Mouse (Mus musculus): ENCODE results near the gene Cadps2. TPM values are rescaled to one million over a fixed set of nuclear protein-coding genes. Genes with fewer than 3 reads are reported as not detected.

The Cadps2 gene
- total and polyA plus RNA-seq, 3 experiments = 0.87 TPM; not detected in 2

GRCm38 (mm10) chr6:23707506-23707905 lies 131.7 kb downstream of the Cadps2 start:
- H3K9me3 ChIP-seq (replicated peaks) = no peaks in the 10 kb centered on the region
- DNase-seq (ENCODE audit: low spot score) (no peak), ATAC-seq (ENCODE audit: extremely low read depth, insufficient number of reproducible peaks, low FRiP score, poor library complexity, severe bottlenecking) (no peak)
- no peak for TF ChIP-seq CTCF (IDR thresholded peaks at IDR 0.05; ENCODE audit: low read depth, low read length)
- TF ChIP-seq POLR2AphosphoS5 (IDR thresholded peaks at IDR 0.05; ENCODE audit: insufficient replicate concordance, low read depth, low read length) = no peak
- TF ChIP-seq GATA1 (IDR thresholded peaks at IDR 0.05; ENCODE audit: borderline replicate concordance, low read length) = no peak
- TF ChIP-seq TAL1 (conservative IDR thresholded peaks at IDR 0.05; ENCODE audit: low read depth, low read length) = no peak
- TF ChIP-seq GATA2 (IDR thresholded peaks at IDR 0.05; ENCODE audit: borderline replicate concordance, low read depth, low read length) = no peak
- no peaks in the 10 kb centered on the region for H3K36me3 ChIP-seq (replicated peaks)
- H3K27me3 ChIP-seq (ENCODE audit: insufficient read depth, low read length) = no peaks in the 10 kb centered on the region
- no peaks in the 10 kb centered on the region for H3K4me1 ChIP-seq (ENCODE audit: insufficient read depth, low read depth, low read length)
- H3K4me3 ChIP-seq (ENCODE audit: low read depth, low read length) = no peak overlapping the region

GRCm38 (mm10) chr6:23700879-23701278 lies 138.3 kb downstream of the Cadps2 start:
- TF ChIP-seq GATA1 (IDR thresholded peaks at IDR 0.05; ENCODE audit: borderline replicate concordance, low read length) (no peak), GATA2 (IDR thresholded peaks at IDR 0.05; ENCODE audit: borderline replicate concordance, low read depth, low read length) (no peak), TAL1 (conservative IDR thresholded peaks at IDR 0.05; ENCODE audit: low read depth, low read length) (no peak), POLR2AphosphoS5 (IDR thresholded peaks at IDR 0.05; ENCODE audit: insufficient replicate concordance, low read depth, low read length) (no peak), CTCF (IDR thresholded peaks at IDR 0.05; ENCODE audit: low read depth, low read length) (no peak)
- DNase-seq (ENCODE audit: low spot score) = no peak
- no peak for ATAC-seq (ENCODE audit: extremely low read depth, insufficient number of reproducible peaks, low FRiP score, poor library complexity, severe bottlenecking)
- Histone ChIP-seq H3K27me3 (ENCODE audit: insufficient read depth, low read length) (no peaks in the 10 kb centered on the region), H3K9me3 (replicated peaks) (no peaks in the 10 kb centered on the region), H3K36me3 (replicated peaks) (no peaks in the 10 kb centered on the region), H3K4me1 (ENCODE audit: insufficient read depth, low read depth, low read length) (no peaks in the 10 kb centered on the region), H3K4me3 (ENCODE audit: low read depth, low read length) (no peak overlapping the region)

GRCm38 (mm10) chr6:23678172-23678571 lies 161.0 kb downstream of the Cadps2 start:
- Histone ChIP-seq H3K36me3 (replicated peaks) (no peaks in the 10 kb centered on the region), H3K27me3 (ENCODE audit: insufficient read depth, low read length) (no peaks in the 10 kb centered on the region), H3K4me3 (ENCODE audit: low read depth, low read length) (no peak overlapping the region), H3K9me3 (replicated peaks) (no peaks in the 10 kb centered on the region), H3K4me1 (ENCODE audit: insufficient read depth, low read depth, low read length) (no peaks in the 10 kb centered on the region)
- TF ChIP-seq GATA2 (IDR thresholded peaks at IDR 0.05; ENCODE audit: borderline replicate concordance, low read depth, low read length) (no peak), POLR2AphosphoS5 (IDR thresholded peaks at IDR 0.05; ENCODE audit: insufficient replicate concordance, low read depth, low read length) (no peak), CTCF (IDR thresholded peaks at IDR 0.05; ENCODE audit: low read depth, low read length) (no peak), GATA1 (IDR thresholded peaks at IDR 0.05; ENCODE audit: borderline replicate concordance, low read length) (no peak), TAL1 (conservative IDR thresholded peaks at IDR 0.05; ENCODE audit: low read depth, low read length) (no peak)
- DNase-seq (ENCODE audit: low spot score) = no peak
- ATAC-seq (ENCODE audit: extremely low read depth, insufficient number of reproducible peaks, low FRiP score, poor library complexity, severe bottlenecking) = no peak

- ATAC-seq (ENCODE audit: extremely low read depth, insufficient number of reproducible peaks, low FRiP score, poor library complexity, severe bottlenecking) = no peak
- H3K9me3 ChIP-seq (replicated peaks) = 0 out of 2 replicates have a peak, but pooled peaks cover 3% of the 10 kb centered on the region
- H3K4me1 ChIP-seq (ENCODE audit: insufficient read depth, low read depth, low read length) = no peaks in the 10 kb centered on the region
- H3K27me3 ChIP-seq (ENCODE audit: insufficient read depth, low read length) = no peaks in the 10 kb centered on the region
- no peak within 1 kb of the TSS for H3K4me3 ChIP-seq (ENCODE audit: low read depth, low read length)
- H3K36me3 ChIP-seq (replicated peaks) = no peaks in the 10 kb centered on the region
- no peak for TF ChIP-seq GATA1 (IDR thresholded peaks at IDR 0.05; ENCODE audit: borderline replicate concordance, low read length)
- TF ChIP-seq TAL1 (conservative IDR thresholded peaks at IDR 0.05; ENCODE audit: low read depth, low read length) = no peak
- TF ChIP-seq GATA2 (IDR thresholded peaks at IDR 0.05; ENCODE audit: borderline replicate concordance, low read depth, low read length) = no peak
- no peak for TF ChIP-seq CTCF (IDR thresholded peaks at IDR 0.05; ENCODE audit: low read depth, low read length)
- TF ChIP-seq POLR2AphosphoS5 (IDR thresholded peaks at IDR 0.05; ENCODE audit: insufficient replicate concordance, low read depth, low read length) = no peak
- no peak for DNase-seq (ENCODE audit: low spot score)
Observed at GRCm38 (mm10) chr6:23655036-23655435, 184.2 kb downstream of the Cadps2 start, which contains the start of gene Rnf148. TSS of gene Rnf148 (minus strand) at chr6:23655136.

- Histone ChIP-seq H3K9me3 (replicated peaks) (0 out of 2 replicates have a peak, but pooled peaks cover 3% of the 10 kb centered on the region), H3K36me3 (replicated peaks) (no peaks in the 10 kb centered on the region), H3K27me3 (ENCODE audit: insufficient read depth, low read length) (no peaks in the 10 kb centered on the region), H3K4me1 (ENCODE audit: insufficient read depth, low read depth, low read length) (no peaks in the 10 kb centered on the region), H3K4me3 (ENCODE audit: low read depth, low read length) (no peak within 1 kb of the TSS)
- DNase-seq (ENCODE audit: low spot score) = no peak
- TF ChIP-seq POLR2AphosphoS5 (IDR thresholded peaks at IDR 0.05; ENCODE audit: insufficient replicate concordance, low read depth, low read length) = no peak
- TF ChIP-seq GATA1 (IDR thresholded peaks at IDR 0.05; ENCODE audit: borderline replicate concordance, low read length) = no peak
- TF ChIP-seq CTCF (IDR thresholded peaks at IDR 0.05; ENCODE audit: low read depth, low read length) = no peak
- TF ChIP-seq TAL1 (conservative IDR thresholded peaks at IDR 0.05; ENCODE audit: low read depth, low read length) = no peak
- no peak for TF ChIP-seq GATA2 (IDR thresholded peaks at IDR 0.05; ENCODE audit: borderline replicate concordance, low read depth, low read length)
- no peak for ATAC-seq (ENCODE audit: extremely low read depth, insufficient number of reproducible peaks, low FRiP score, poor library complexity, severe bottlenecking)
Observed at GRCm38 (mm10) chr6:23650205-23650604, 189.0 kb downstream of the Cadps2 start, which contains the start of gene Rnf133. TSS of gene Rnf133 (minus strand) at chr6:23650305.

- Histone ChIP-seq H3K4me1 (ENCODE audit: insufficient read depth, low read depth, low read length) (no peaks in the 10 kb centered on the region), H3K36me3 (replicated peaks) (no peaks in the 10 kb centered on the region), H3K9me3 (replicated peaks) (no peaks in the 10 kb centered on the region), H3K4me3 (ENCODE audit: low read depth, low read length) (no peak overlapping the region), H3K27me3 (ENCODE audit: insufficient read depth, low read length) (no peaks in the 10 kb centered on the region)
- TF ChIP-seq POLR2AphosphoS5 (IDR thresholded peaks at IDR 0.05; ENCODE audit: insufficient replicate concordance, low read depth, low read length) (no peak), GATA1 (IDR thresholded peaks at IDR 0.05; ENCODE audit: borderline replicate concordance, low read length) (no peak), GATA2 (IDR thresholded peaks at IDR 0.05; ENCODE audit: borderline replicate concordance, low read depth, low read length) (no peak), TAL1 (conservative IDR thresholded peaks at IDR 0.05; ENCODE audit: low read depth, low read length) (no peak), CTCF (IDR thresholded peaks at IDR 0.05; ENCODE audit: low read depth, low read length) (no peak)
- no peak for DNase-seq (ENCODE audit: low spot score)
- ATAC-seq (ENCODE audit: extremely low read depth, insufficient number of reproducible peaks, low FRiP score, poor library complexity, severe bottlenecking) = no peak
Observed at GRCm38 (mm10) chr6:23648732-23649131, 190.5 kb downstream of the Cadps2 start.
